Mouse (Mus musculus) lung, postnatal 25 days (tissue): ENCODE data around the gene Akap4.

Source experiments
- DNase-seq: peaks from one replicate; pipeline ENCODE4 v3.0.0; 2022; ENCODE audit warnings: low spot score

Akap4 gene

DNA sequence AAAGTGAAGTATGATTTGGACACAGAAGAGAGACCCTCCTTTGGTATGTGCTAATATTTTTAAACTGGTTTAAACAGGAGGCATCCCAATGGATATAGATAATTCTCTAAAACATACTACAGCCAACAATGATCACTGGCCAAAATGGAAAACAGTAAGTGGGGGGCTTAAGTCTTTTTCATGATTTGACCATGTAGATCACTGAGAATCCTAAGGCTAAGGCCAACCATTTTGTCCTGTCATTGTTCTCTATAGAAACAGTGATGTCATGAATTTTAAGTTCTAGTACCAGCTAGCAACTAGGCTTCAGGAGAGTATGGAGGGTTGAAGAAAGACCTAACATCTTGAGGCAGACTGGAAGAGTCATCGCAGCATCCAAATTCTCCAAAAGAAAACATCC lies at the start of gene Akap4:
Akap4 (plus strand) TSS at position 301 of the 400 bp plus-strand sequence.
- DNase-seq = no peak

DNA sequence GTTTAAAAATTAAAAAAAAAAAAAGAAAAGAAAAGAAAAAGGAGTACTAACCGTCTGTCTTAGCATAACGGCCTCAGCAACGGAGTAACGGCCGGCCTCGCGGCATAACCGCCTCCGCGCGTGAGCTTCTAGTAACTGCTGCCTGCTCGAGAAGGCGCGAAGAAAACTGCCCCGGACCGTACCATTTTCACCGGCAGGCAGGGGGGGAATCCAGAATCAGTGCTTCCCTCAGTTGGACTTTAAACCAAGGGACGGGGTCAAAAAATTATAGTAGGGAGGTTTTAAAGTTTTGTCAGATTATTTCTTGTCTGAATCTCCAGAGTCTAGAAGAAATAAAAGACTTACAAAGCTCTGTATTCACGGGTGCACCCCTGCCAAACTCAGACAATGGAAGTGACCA lies 25.8 kb upstream of the Akap4 start, which contains the start of gene Ccnb3:
Ccnb3 (minus strand) TSS at position 101 of the 400 bp plus-strand sequence.
- DNase-seq = no peak

DNA sequence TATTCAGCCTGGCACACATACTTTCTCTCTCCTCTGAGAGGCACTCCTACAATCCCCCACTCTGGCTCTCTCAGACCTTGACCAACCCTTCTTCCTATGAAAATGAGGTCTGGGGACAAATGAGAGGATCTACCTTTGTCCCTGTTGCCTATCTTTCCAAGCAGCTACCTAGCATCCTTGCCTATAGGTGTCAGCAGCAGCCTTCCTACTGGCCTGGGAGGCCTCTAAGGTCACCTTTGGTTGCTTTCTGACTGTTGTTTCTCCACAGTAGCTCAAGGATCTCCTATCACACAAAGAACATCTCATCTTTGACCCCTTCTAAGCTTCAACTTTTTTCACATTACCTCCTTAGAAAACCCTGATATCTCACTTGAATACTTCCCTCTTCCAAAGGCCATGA lies 10.3 kb upstream of the Akap4 start:
- DNase-seq = no peak

DNA sequence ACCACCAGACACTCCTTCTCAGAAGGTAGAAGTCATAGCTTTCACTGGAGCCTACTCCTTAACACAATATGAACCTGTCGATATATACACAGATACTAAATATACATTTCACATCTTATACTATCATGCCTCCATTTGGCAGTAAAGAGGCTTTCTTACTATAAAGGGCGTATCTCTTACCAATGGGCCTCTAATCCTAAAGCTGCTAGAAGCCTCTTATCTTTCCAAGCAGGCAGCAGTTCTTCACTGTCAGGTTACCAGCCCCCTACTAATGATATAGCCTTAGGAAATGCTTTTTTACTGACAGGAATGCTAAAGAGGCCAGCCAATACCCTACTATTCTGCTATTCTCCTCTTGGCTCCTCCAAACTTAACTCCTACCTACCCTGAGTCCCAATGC lies 9.7 kb upstream of the Akap4 start:
- no peak for DNase-seq

DNA sequence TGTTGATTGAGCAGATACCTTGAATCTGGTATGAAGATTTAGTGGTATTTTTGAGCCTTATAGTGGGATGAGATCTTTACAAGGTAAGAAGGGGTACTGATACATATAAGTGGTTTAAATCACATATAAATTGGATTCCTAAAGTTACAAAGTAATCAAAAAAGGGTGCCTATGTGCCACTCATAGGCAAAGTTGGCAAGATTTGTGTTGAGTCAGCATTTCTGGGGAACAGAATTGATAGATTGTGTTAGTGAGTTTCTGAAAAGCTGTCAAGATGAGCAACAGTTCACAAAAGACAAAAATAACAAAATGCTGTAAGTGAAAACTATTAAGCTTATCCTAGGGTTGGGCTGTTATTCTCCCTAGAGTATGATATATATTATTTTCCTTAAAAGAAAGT lies 3.2 kb upstream of the Akap4 start:
- no peak for DNase-seq

DNA sequence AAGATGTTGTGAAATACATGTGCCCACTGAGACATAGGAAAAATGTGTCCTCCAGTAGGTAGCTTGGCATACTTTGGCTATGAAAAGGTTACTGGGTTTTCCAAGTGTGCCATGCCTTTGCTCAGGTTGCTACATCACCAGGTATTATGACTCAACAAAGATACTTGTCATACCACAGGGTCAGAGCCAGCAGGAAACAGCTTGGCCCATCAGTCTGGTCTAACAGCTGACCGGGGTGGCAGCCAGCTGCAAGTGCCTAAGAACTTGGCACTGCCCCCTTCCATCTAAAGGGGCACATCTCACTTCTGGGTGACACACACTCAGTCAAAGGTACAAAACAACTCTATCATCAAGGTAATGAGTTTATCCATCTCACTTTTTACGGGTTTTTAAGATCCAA lies 683 bp downstream of the Akap4 start:
- DNase-seq = peak; percentile 41

DNA sequence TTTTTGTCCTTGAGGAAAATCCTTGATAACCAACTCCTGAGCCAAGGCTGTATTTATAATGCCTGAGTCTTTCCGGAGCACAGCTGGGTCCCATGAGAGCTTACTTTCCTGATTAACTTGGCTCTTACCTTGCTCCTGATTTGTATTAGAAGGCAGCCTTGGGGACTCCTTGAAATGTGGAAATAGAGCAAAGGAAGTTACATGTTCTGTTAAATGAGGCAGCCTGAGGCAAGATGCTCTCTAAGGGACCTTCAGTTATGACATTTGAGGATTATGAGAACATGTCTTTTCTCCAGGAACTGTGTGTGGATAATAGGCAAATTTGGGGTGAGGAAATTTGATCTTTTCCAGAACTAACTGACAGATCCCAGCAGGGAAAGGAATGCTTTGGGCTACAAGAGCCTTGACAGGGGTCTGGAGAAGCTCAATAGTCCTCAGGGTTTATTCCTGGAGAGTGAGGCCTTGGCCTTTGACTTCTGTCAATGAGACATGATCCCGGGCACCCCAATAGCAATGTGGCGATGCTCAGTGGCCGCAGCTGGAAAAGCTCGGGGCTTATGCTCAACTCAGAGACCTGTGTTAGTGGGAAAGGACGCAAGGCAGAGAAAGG lies 12.6 kb downstream of the Akap4 start:
- DNase-seq = no peak

DNA sequence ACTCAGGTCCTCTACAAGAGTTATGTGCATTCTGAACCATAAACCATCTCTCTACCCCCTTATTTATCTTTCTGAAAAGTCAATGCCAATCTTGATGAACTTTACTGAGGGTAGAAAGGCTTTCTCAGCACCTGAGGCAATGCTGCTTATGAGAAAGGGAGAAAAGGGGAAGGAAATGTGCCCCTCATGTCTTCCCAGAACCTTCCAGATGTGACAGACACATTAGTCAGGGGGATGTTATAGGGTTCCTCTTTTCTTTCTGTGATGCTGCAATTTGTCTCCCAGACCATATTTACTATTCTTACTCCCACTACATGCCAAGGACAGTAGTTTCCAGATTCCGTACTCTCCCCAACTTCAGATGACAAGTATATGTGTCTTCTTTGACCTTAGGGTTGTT lies 18.6 kb downstream of the Akap4 start:
- DNase-seq = no peak

DNA sequence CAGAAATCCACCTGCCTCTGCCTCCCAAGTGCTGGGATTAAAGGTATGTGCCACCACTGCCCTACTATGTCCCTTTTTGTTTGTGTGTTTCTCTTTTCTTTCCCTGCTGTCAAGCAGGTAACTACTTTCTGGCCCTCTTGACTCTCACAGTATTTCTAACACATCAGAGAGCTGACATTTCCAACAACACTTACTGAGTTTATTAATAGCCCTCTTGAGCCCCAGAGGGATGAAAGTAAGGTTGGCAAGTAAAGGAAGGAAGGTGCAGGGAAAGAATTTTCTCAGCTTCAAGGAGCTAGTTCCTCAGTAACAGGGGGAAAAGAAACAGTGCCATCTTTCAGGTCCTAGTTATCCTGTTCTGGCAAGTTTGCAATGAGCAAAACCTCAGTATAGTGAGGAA lies 23.0 kb downstream of the Akap4 start:
- no peak for DNase-seq

DNA sequence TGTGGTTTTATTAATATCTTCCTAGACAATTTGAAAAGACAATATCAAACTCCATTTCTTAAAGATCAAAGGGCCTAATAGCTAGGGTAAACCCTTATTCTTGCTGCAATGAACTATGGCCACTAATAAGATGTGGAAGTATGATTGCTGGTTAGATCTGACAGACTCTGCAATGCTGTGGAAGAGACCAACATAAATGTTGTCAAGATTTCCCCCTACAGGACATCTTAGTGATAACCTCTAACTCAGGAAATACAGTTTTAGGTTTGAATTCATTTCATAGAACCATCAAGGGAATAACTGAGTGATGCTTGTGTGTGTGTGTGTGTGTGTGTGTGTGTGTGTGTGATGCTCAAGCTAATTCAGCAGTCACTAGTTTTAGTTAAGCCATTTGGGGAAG lies 35.0 kb downstream of the Akap4 start:
- DNase-seq = no peak

DNA sequence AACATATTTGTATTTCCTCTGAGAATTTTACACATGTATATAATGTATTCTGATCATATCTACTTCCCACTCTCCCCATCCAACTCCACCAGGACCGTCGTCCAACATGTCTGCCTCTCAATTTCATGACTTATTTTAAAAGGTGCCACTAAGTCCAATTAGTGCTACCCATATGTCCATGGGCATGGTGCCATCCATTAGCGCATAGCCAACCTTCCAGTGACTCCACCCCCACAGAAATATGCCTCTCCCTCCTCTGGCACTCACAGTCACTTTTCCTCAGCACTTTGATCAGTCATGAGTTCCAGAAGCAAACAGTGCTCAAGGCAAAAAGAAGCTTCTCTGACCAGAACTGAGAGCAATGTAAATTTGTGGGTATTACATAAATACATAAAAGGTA lies 47.6 kb downstream of the Akap4 start:
- no peak for DNase-seq

DNA sequence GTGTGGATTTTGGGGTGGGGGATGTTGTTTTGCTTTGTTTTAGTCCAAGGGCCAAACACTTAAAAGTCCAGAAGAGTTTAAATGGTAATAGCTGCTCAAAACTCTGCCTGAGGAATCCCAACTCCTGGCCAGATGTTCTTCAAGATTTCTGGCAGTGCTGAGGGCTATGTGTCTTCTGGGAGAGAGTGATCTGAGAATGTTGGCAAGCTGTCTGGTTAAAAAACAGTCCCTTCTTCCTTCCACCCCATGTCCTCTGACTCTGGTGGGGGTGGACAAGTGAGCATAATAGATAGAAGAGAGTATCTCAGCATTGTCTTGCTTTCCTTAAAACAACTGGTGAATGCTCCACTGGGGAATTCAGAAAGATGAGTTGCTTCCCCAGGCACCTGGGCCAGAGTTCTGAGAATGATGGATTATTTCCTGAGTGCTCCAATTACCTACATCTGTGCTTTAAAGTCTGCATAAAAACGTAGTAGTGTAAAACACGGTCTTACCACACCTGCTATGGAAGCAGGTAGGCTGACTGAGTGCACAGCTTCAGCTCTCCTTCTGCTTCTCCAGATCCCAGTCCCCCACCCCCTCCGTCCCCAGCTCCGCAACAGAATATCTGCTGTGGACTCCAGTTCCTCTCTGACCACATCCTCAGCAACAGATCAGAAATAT lies 54.4 kb downstream of the Akap4 start:
- no peak for DNase-seq
